Mouse (Mus musculus) intestine, embryonic 16.5 days (tissue): ENCODE data around the gene Ccl9. TPM values are rescaled to one million over a fixed set of nuclear protein-coding genes. Genes with fewer than 3 reads are reported as not detected.
"Not testable (repeated sequence)": the region's sequence is repeated elsewhere in the genome, so short reads cannot be mapped to it uniquely, and the experiment has no call there.

Experiments used
- ATAC-seq: fragments of 200-750 bp; cut with Nextera tagmentation; 2 replicates; pipeline ENCODE4 v1.8.0; 2017; ENCODE audit warnings: moderate TSS enrichment, moderate library complexity
- H3K27ac ChIP-seq: fragments of 300-500 bp; sonication (generic); 2 replicates; pipeline ENCODE4 v1.5.1; 2014; ENCODE audit warnings: mild to moderate bottlenecking, low read length
- H3K27me3 ChIP-seq: fragments of 300-500 bp; sonication (generic); replicated peaks from 2 replicates; pipeline ENCODE4 v1.6.1; 2014; ENCODE audit warnings: low read length, control low read depth, mixed read lengths; ENCODE audit not compliant: control insufficient read depth, insufficient read depth
- H3K36me3 ChIP-seq: fragments of 300-500 bp; sonication (generic); 2 replicates; pipeline ENCODE4 v1.6.1; 2014; ENCODE audit warnings: low read length, control low read depth; ENCODE audit not compliant: control insufficient read depth, insufficient read depth
- H3K4me1 ChIP-seq: fragments of 300-500 bp; sonication (generic); 2 replicates; pipeline ENCODE4 v1.6.1; 2014; ENCODE audit warnings: low read length, control low read depth, mixed read lengths; ENCODE audit not compliant: control insufficient read depth, insufficient read depth
- H3K4me2 ChIP-seq: fragments of 300-500 bp; sonication (generic); 2 replicates; pipeline ENCODE4 v1.6.1; 2014; ENCODE audit warnings: low read depth, low read length, control low read depth
- H3K4me3 ChIP-seq: fragments of 300-500 bp; sonication (generic); 2 replicates; pipeline ENCODE4 v1.5.1; 2014; ENCODE audit warnings: mild to moderate bottlenecking, low read length
- H3K9ac ChIP-seq: fragments of 300-500 bp; sonication (generic); 2 replicates; pipeline ENCODE4 v1.6.1; 2014; ENCODE audit warnings: low read depth, low read length
- H3K9me3 ChIP-seq: fragments of 300-500 bp; sonication (generic); 2 replicates; pipeline ENCODE4 v1.6.1; 2016; ENCODE audit warnings: low read length, control low read depth; ENCODE audit not compliant: control insufficient read depth
- WGBS: fragments of 180-500 bp; shearing (Covaris S2); extraction: QIAGEN DNeasy Blood & Tissue Kit; methylation state at CpG from one replicate; pipeline ENCODE4 v1.1.7; 2014; 5-methylcytosine and 5-hydroxymethylcytosine counted together
- polyA plus RNA-seq: library from polyadenylated mRNA; unstranded; fragments of >200 nt; fragmentation: Nextera tagmentation; extraction: Ambion mirVana; gene quantifications from 2 replicates; pipeline ENCODE4 v1.2.1, GENCODE M21; 2015

Gene Ccl9
- polyA plus RNA-seq, 1 experiment from 2014 or later, result 52.6 TPM

DNA sequence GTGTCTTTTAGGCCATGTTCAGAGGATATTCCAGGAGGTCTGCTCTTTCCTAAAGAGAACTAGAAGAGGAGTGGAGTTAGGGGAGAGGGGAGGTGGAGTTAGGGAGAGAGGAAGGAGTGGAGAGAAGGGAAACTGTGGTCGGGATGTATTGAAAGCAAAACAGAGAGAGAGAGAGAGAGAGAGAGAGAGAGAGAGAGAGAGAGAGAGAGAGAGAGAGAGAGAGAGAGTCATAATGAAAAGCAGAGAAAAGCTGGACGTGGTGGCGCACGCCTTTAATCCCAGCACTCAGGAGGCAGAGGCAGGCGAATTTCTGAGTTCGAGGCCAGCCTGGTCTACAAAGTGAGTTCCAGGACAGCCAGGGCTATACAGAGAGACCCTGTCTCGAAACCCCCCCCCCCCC, 27.4 kb downstream of the Ccl9 start:
- H3K4me2 ChIP-seq, H3K9me3 ChIP-seq, ATAC-seq, H3K36me3 ChIP-seq, H3K4me1 ChIP-seq, H3K27ac ChIP-seq, H3K27me3 ChIP-seq, H3K9ac ChIP-seq, H3K4me3 ChIP-seq: not testable (repeated sequence)
- WGBS, result 90% methylated on average over 7 of the region's 7 CpGs

DNA sequence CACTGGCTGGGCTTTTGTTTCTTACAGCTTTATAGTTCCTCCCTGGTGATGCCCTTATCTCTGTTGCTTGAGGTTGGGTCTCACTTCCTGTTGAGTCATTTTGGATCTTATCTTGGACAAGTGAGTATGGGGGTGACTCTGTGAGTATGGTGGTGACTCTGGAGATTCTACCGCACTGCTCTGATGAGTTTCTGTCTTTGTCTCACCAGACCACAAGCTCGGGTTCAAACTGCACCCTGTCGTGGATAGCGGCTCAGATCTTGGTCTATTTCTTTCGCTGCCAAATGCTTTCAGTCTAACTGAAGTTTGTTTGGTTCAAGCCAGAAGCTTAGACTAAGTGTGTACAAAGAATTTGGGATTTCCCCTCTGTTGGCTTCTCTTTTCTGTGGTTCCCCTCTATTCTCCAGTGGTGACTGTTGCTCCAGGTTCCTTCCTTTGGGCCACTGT, 28.2 kb downstream of the Ccl9 start:
- Histone ChIP-seq H3K36me3 (no peaks in the 10 kb centered on the region), H3K4me1 (no peaks in the 10 kb centered on the region), H3K27ac (no peak overlapping the region), H3K9ac (no peak overlapping the region), H3K9me3 (no peaks in the 10 kb centered on the region), H3K4me2 (no peak overlapping the region), H3K27me3 (no peaks in the 10 kb centered on the region), H3K4me3 (no peak overlapping the region)
- 85% methylated on average over 5 of the region's 5 CpGs for WGBS
- ATAC-seq, result no peak

DNA sequence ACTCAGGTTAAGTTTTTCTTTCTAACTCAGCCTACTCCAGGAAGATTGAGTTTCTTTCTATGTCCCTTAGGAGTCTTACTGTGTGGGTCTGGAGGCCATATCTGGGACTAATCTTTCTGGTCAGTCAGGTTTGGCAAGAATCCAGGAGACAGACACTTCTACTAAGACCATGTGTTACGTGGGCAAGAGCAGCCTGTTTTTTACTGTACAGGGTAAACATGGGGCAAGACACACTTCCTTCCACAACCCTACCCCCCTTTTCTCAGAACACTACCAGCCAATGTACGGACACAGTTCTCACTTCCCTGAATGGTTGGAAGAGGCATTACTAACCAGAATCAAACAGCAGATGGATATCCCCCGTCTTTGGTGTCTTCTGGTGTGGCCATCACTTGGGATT, 34.2 kb downstream of the Ccl9 start:
- Histone ChIP-seq H3K9me3 (no peaks in the 10 kb centered on the region), H3K4me3 (no peak overlapping the region), H3K27ac (no peak overlapping the region), H3K4me1 (no peaks in the 10 kb centered on the region), H3K9ac (no peak overlapping the region), H3K27me3 (no peaks in the 10 kb centered on the region), H3K36me3 (no peaks in the 10 kb centered on the region), H3K4me2 (no peak overlapping the region)
- 58% methylated on average over 3 of the region's 3 CpGs for WGBS
- ATAC-seq, result peak; percentile 44; the same call in 1 of the 2 replicates

DNA sequence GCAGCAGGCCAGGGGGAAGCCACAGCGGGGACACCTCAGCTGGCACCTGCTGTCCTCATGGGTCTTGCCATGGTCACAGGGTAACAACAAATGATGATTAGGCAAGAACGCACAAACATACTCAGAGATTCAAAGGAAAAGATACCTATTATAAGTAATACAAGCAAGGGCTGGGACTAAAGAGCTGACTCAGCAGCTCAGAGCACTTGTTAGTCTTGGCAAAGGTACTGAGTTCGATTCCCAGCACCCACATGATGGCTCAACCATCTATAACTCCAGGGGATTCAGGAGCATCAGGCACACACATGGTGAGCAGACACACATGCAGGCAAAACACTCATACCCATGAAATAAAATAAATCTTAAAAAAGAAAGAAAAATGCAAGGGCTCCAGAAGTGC, 37.0 kb downstream of the Ccl9 start:
- ATAC-seq, result no peak
- Histone ChIP-seq H3K27ac (no peak overlapping the region), H3K9me3 (no peaks in the 10 kb centered on the region), H3K4me3 (no peak overlapping the region), H3K27me3 (no peaks in the 10 kb centered on the region), H3K36me3 (no peaks in the 10 kb centered on the region), H3K9ac (no peak overlapping the region), H3K4me2 (no peak overlapping the region), H3K4me1 (no peaks in the 10 kb centered on the region)
- WGBS, result 87% methylated on average over 3 of the region's 3 CpGs

DNA sequence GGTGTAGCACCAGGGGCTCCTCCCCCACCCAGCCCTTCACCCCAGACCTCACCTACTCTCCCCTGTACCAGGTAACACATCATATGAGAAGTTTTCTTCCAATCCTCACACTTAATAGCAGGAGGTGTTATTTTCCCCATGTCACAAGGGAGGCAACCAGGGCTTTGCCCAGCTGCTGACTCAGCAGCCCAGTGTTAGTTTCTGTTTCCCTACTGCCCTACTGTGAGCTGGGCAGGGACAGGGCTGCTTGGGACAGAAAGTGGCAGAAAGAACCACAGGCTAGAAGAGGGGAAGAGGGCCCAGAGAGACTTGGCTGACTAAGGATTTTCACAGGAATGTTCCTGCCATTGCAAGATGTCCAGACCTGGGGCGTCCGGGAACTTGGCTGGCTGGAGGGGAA, 37.5 kb downstream of the Ccl9 start:
- ATAC-seq, result no peak
- Histone ChIP-seq H3K4me2 (no peak overlapping the region), H3K9ac (no peak overlapping the region), H3K36me3 (no peaks in the 10 kb centered on the region), H3K27me3 (no peaks in the 10 kb centered on the region), H3K27ac (no peak overlapping the region), H3K4me3 (no peak overlapping the region), H3K9me3 (no peaks in the 10 kb centered on the region), H3K4me1 (no peaks in the 10 kb centered on the region)
- WGBS, result 79% methylated on average over 2 of the region's 2 CpGs

DNA sequence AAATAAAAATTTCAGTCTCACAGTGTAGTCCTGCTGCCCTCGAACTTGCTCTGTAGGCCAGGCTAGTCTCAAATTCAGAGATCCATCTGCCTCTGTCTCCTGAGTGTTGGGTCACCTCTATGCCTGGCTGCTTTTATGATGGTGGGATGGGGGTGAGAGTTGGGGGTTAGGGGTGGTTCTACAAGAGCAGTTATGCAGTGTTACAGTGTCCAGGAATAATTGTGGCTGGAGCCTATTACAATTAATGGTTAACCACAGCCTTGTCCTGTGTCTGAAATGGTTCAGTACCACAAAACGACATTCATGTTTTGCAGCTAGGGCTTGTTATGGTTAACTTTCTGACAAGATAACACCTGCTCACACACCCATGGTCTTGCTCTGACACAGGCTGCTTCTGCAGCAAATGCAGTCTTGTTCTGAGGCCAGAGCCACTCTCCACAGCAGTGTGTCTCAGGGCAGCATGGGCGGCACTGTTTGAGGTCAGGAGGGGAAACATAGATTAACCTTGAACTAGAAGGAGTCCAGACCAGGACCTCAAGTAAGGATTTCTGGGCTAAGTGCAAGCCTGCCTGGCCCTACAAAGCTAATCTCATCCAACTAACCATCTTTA, 39.6 kb downstream of the Ccl9 start:
- Histone ChIP-seq H3K27ac (no peak overlapping the region), H3K9me3 (no peaks in the 10 kb centered on the region), H3K4me1 (no peaks in the 10 kb centered on the region; the same call in 1 of the 2 replicates), H3K9ac (no peak overlapping the region), H3K36me3 (no peaks in the 10 kb centered on the region), H3K4me2 (no peak overlapping the region), H3K4me3 (no peak overlapping the region), H3K27me3 (no peaks in the 10 kb centered on the region)
- ATAC-seq, result no peak
- 60% methylated on average over 3 of the region's 3 CpGs for WGBS

DNA sequence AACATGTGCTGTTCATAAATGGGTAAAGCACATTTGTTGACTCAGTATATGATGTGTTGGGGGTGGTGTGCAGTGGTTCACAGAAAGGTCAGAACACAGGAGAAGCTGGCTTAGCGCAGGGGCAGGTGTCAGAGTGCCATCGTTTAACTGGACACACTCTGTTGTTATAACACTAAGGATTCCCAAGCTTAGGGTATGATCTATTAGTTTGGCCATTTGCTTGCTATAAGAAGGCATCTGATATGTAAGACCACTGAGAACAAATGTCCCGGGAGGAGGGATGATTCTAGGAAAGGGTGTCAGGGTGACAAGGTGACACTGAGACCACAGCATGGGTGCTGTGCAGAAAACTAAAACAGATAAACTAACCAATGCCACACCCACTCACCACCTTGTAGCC, 41.6 kb downstream of the Ccl9 start:
- H3K4me1 ChIP-seq, result no peaks in the 10 kb centered on the region; the same call in 1 of the 2 replicates
- H3K4me3 ChIP-seq, result no peak overlapping the region
- H3K27me3 ChIP-seq, result no peaks in the 10 kb centered on the region
- no peak overlapping the region for H3K27ac ChIP-seq
- H3K36me3 ChIP-seq, result no peaks in the 10 kb centered on the region
- H3K9ac ChIP-seq, result no peak overlapping the region
- ATAC-seq, result no peak
- 72% methylated on average over 3 of the region's 3 CpGs for whole genome bisulfite sequencing
- no peak overlapping the region for H3K4me2 ChIP-seq
- H3K9me3 ChIP-seq, result no peaks in the 10 kb centered on the region

DNA sequence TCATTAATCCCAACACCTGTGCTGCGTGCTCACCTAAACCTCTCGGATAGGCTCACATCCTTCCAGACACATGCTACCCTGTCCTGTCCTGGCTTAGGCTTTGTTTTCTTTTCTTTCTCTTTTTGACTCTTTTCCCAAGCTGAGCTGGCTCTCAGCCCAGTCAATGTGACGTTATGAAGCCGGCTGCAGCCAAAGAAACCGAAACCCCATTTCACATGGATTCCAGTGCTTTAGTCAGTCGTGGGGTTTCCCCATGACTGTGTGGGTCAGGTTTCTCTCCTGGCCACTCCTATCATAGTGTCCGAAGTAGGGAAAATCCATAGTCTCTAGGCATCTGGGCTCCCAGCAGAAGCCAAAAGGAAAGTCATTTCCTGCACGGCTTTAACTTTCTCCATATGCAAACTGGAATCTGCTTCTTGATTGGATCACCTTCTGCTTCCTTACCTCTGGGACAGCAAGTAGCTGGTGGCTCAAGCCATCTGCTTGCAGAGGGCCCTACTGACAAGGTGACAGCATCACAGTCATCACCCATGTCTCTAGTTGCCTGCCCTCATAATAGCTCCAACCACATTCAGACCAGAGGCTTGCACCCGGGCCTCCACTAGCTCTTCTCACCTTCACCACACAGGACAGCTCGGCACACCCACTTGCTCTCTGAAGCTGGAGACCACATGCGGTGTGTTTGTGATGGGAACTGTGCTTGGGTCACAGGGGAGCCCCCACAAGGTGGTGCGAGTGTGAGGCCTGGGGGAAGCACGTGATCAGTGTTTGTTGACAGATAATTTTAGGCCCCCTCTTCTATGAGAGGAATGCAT, 43.6 kb downstream of the Ccl9 start:
- H3K4me3 ChIP-seq, result peak overlapping the region; percentile 1; the same call in 1 of the 2 replicates
- H3K36me3 ChIP-seq, result no peaks in the 10 kb centered on the region
- H3K4me1 ChIP-seq, result no peaks in the 10 kb centered on the region; the same call in 1 of the 2 replicates
- ATAC-seq, result peak; percentile 72
- H3K9me3 ChIP-seq, result no peaks in the 10 kb centered on the region
- no peaks in the 10 kb centered on the region for H3K27me3 ChIP-seq
- WGBS, result 38% methylated on average over 13 of the region's 13 CpGs
- no peak overlapping the region for H3K9ac ChIP-seq
- no peak overlapping the region for H3K27ac ChIP-seq
- H3K4me2 ChIP-seq, result peak overlapping the region; percentile 31

DNA sequence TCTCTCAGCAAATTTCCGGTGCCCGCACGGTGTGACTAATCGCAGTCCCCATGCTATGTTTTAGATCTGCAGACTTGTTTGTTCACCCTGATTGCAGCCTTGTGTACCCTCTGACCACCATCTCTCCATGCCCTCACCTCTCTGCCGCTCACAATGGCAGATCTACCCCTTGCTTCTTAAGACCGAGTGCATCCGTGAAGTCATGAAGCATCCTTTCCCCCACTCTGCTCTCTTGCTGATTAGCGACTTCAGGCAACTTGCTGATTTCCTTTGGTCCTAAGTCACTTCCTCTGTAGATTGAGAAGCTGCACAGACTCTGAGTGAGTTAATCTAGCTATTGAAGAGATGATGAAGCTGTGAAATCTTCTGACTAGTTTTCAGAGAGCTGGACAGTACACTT, 44.3 kb downstream of the Ccl9 start:
- no peaks in the 10 kb centered on the region for H3K9me3 ChIP-seq
- H3K4me2 ChIP-seq, result peak overlapping the region; percentile 31
- WGBS, result 76% methylated on average over 8 of the region's 8 CpGs
- H3K4me3 ChIP-seq, result 0 out of 2 replicates have a peak overlapping the region, but pooled peaks have one; percentile 1
- H3K9ac ChIP-seq, result no peak overlapping the region
- no peak overlapping the region for H3K27ac ChIP-seq
- H3K4me1 ChIP-seq, result no peaks in the 10 kb centered on the region; the same call in 1 of the 2 replicates
- H3K36me3 ChIP-seq, result no peaks in the 10 kb centered on the region
- H3K27me3 ChIP-seq, result no peaks in the 10 kb centered on the region
- ATAC-seq, result no peak
